Mouse (Mus musculus) hindbrain, embryonic 14.5 days (tissue): ENCODE results near the gene Fam155a. TPM values are rescaled to one million over a fixed set of nuclear protein-coding genes. Genes with fewer than 3 reads are reported as not detected.

Source experiments
- ATAC-seq: fragments of 200-750 bp; cut with Nextera tagmentation; 2 replicates; pipeline ENCODE4 v1.8.0; 2017; ENCODE audit warnings: moderate number of reproducible peaks, mild to moderate bottlenecking, moderate TSS enrichment, moderate library complexity; ENCODE audit not compliant: low FRiP score
- DNase-seq: peaks from one replicate; pipeline ENCODE4 v3.0.0-alpha.2; 2015; ENCODE audit warnings: low spot score
- H3K27ac ChIP-seq: fragments of 300-500 bp; sonication (generic); 2 replicates; pipeline ENCODE4 v1.5.1; 2014; ENCODE audit warnings: mild to moderate bottlenecking, moderate library complexity
- H3K27me3 ChIP-seq: fragments of 300-500 bp; sonication (generic); 2 replicates; pipeline ENCODE4 v1.6.1; 2014; ENCODE audit warnings: mild to moderate bottlenecking, low read length, mixed read lengths; ENCODE audit not compliant: control insufficient read depth, insufficient read depth
- H3K36me3 ChIP-seq: fragments of 300-500 bp; sonication (generic); replicated peaks from 2 replicates; pipeline ENCODE4 v1.6.1; 2014; ENCODE audit not compliant: control insufficient read depth, insufficient read depth
- H3K4me1 ChIP-seq: fragments of 300-500 bp; sonication (generic); replicated peaks from 2 replicates; pipeline ENCODE4 v1.6.1; 2014; ENCODE audit warnings: antibody characterized with exemption, low read length, mixed read lengths; ENCODE audit not compliant: control insufficient read depth, insufficient read depth
- H3K4me2 ChIP-seq: fragments of 300-500 bp; sonication (generic); replicated peaks from 2 replicates; pipeline ENCODE4 v1.6.1; 2014; ENCODE audit warnings: mild to moderate bottlenecking, moderate library complexity
- H3K4me3 ChIP-seq: fragments of 300-500 bp; sonication (generic); replicated peaks from 2 replicates; pipeline ENCODE4 v1.5.1; 2014; ENCODE audit warnings: mild to moderate bottlenecking, low read length
- H3K9ac ChIP-seq: fragments of 300-500 bp; sonication (generic); 2 replicates; pipeline ENCODE4 v1.6.1; 2014
- H3K9me3 ChIP-seq: fragments of 300-500 bp; sonication (generic); 2 replicates; pipeline ENCODE4 v1.6.1; 2016; ENCODE audit warnings: low read length; ENCODE audit not compliant: control insufficient read depth
- WGBS: fragments of 180-500 bp; shearing (Covaris S2); extraction: QIAGEN DNeasy Blood & Tissue Kit; methylation state at CpG from one replicate; pipeline ENCODE4 v1.1.7; 2014; 5-methylcytosine and 5-hydroxymethylcytosine counted together
- polyA plus RNA-seq: library from polyadenylated mRNA; unstranded; fragments of >200 nt; fragmentation: Nextera tagmentation; extraction: Ambion mirVana; gene quantifications from 2 replicates; pipeline ENCODE4 v1.2.1, GENCODE M21; 2014

Fam155a gene
- polyA plus RNA-seq, 1 experiment from 2014 or later, result 28.7 TPM

- Histone ChIP-seq H3K4me1 (no peaks in the 10 kb centered on the region), H3K27ac (no peak overlapping the region), H3K4me3 (no peak overlapping the region), H3K9ac (no peak overlapping the region), H3K36me3 (no peaks in the 10 kb centered on the region), H3K4me2 (no peak overlapping the region), H3K9me3 (no peaks in the 10 kb centered on the region), H3K27me3 (no peaks in the 10 kb centered on the region)
- 50% methylated on average over 10 of the region's 10 CpGs for WGBS
- no peak for DNase-seq
- no peak for ATAC-seq
Observed at GRCm38 (mm10) chr8:9435501-9435900, 335.5 kb downstream of the Fam155a start.

GRCm38 (mm10) chr8:9432635-9433372 is 338.2 kb downstream of the Fam155a start:
- H3K4me2 ChIP-seq, result no peak overlapping the region
- H3K27me3 ChIP-seq, result no peaks in the 10 kb centered on the region
- no peaks in the 10 kb centered on the region for H3K4me1 ChIP-seq
- H3K9me3 ChIP-seq, result no peaks in the 10 kb centered on the region
- DNase-seq (no peak), ATAC-seq (no peak)
- WGBS, result 79% methylated on average over 11 of the region's 11 CpGs
- H3K36me3 ChIP-seq, result no peaks in the 10 kb centered on the region
- no peak overlapping the region for H3K9ac ChIP-seq
- no peak overlapping the region for H3K4me3 ChIP-seq
- no peak overlapping the region for H3K27ac ChIP-seq

DNA sequence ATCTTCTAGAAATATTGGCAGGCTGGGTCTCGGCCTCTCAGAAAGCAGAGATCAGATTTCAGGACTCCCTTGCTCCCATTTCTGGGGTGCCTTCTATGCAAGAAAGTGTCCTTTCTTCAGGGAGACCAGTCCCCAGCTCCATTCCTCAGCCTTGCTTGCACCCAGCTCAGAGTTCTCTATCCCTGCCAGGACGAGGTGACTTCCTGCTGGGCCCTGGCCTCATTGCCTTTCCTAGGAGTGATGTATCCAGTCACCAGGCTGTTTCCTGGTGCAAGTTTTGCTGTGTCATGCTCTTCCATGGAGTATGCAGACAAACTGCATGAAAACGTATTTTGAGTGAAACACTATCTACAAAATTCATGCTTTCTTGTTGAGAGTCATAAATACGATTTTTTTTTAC is 342.1 kb downstream of the Fam155a start:
- Histone ChIP-seq H3K9me3 (no peaks in the 10 kb centered on the region), H3K27ac (no peak overlapping the region), H3K4me2 (no peak overlapping the region), H3K9ac (no peak overlapping the region), H3K36me3 (no peaks in the 10 kb centered on the region), H3K27me3 (no peaks in the 10 kb centered on the region), H3K4me1 (0 out of 2 replicates have a peak, but pooled peaks cover 1% of the 10 kb centered on the region), H3K4me3 (no peak overlapping the region)
- no peak for ATAC-seq
- 73% methylated on average over 4 of the region's 4 CpGs for WGBS
- DNase-seq, result no peak

DNA sequence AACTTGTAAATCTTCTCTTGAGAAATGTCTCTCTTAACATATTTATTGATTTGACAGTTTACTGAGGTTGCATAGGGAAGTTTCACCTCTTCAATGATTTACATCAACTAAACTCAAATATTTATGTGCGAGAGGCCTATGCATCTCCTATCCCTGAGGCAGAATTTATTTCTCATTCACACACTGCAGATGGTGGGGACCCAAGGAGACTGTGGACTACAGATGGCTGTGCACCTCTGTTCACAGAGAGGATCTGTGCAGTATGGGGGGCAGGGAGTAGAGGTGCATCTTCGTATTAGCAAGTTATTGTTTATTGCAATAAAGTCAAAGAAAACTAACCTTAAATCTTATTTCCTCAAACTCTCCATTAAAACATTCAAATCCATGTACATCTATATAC is 346.9 kb downstream of the Fam155a start:
- no peak for DNase-seq
- H3K4me1 ChIP-seq, result 0 out of 2 replicates have a peak, but pooled peaks cover 8% of the 10 kb centered on the region
- no peaks in the 10 kb centered on the region for H3K9me3 ChIP-seq
- no peak overlapping the region for H3K4me2 ChIP-seq
- H3K36me3 ChIP-seq, result no peaks in the 10 kb centered on the region
- ATAC-seq, result no peak
- no peak overlapping the region for H3K9ac ChIP-seq
- WGBS, result 77% methylated on average over 2 of the region's 2 CpGs
- H3K27ac ChIP-seq, result no peak overlapping the region
- H3K4me3 ChIP-seq, result no peak overlapping the region
- no peaks in the 10 kb centered on the region for H3K27me3 ChIP-seq

DNA sequence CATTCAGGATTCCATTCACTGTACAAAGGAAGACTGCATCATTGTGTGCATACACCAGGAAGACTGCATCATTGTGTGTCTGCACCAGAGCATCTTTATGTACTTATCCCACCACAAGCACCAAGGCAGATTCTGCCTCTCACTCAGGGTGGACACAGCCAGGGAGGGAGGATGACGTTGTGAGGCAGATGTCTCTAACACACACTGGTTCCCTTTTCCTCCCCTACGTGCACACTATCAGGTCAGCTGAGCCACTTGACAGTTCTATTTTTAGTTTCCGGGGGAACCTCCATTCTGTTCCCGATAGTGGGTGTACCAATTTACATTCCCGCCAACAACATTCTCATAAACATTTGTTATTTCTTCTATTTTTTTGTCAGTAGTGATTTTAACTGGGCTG is 347.4 kb downstream of the Fam155a start:
- ATAC-seq, result no peak
- no peaks in the 10 kb centered on the region for H3K9me3 ChIP-seq
- 54% methylated on average over 5 of the region's 5 CpGs for WGBS
- no peak overlapping the region for H3K4me3 ChIP-seq
- H3K9ac ChIP-seq, result no peak overlapping the region
- H3K4me1 ChIP-seq, result 0 out of 2 replicates have a peak, but pooled peaks cover 8% of the 10 kb centered on the region
- H3K27me3 ChIP-seq, result no peaks in the 10 kb centered on the region
- no peak overlapping the region for H3K4me2 ChIP-seq
- 0 out of 2 replicates have a peak overlapping the region, but pooled peaks have one; percentile 26 for H3K27ac ChIP-seq
- H3K36me3 ChIP-seq, result no peaks in the 10 kb centered on the region
- DNase-seq, result no peak

GRCm38 (mm10) chr8:9423184-9423583 is 347.8 kb downstream of the Fam155a start:
- Histone ChIP-seq H3K4me3 (no peak overlapping the region), H3K4me2 (no peak overlapping the region), H3K27me3 (no peaks in the 10 kb centered on the region), H3K27ac (0 out of 2 replicates have a peak overlapping the region, but pooled peaks have one; percentile 26), H3K4me1 (0 out of 2 replicates have a peak, but pooled peaks cover 8% of the 10 kb centered on the region), H3K36me3 (no peaks in the 10 kb centered on the region), H3K9me3 (no peaks in the 10 kb centered on the region), H3K9ac (no peak overlapping the region)
- no peak for ATAC-seq
- WGBS, result 76% methylated on average over 2 of the region's 2 CpGs
- no peak for DNase-seq

- no peak overlapping the region for H3K9ac ChIP-seq
- H3K4me3 ChIP-seq, result no peak overlapping the region
- DNase-seq (no peak), ATAC-seq (no peak)
- H3K4me2 ChIP-seq, result no peak overlapping the region
- 78% methylated on average over 10 of the region's 10 CpGs for WGBS
- H3K4me1 ChIP-seq, result 0 out of 2 replicates have a peak, but pooled peaks cover 8% of the 10 kb centered on the region
- no peaks in the 10 kb centered on the region for H3K27me3 ChIP-seq
- H3K27ac ChIP-seq, result no peak overlapping the region
- H3K9me3 ChIP-seq, result no peaks in the 10 kb centered on the region
- H3K36me3 ChIP-seq, result no peaks in the 10 kb centered on the region
Observed at GRCm38 (mm10) chr8:9418856-9419800, 351.8 kb downstream of the Fam155a start.

DNA sequence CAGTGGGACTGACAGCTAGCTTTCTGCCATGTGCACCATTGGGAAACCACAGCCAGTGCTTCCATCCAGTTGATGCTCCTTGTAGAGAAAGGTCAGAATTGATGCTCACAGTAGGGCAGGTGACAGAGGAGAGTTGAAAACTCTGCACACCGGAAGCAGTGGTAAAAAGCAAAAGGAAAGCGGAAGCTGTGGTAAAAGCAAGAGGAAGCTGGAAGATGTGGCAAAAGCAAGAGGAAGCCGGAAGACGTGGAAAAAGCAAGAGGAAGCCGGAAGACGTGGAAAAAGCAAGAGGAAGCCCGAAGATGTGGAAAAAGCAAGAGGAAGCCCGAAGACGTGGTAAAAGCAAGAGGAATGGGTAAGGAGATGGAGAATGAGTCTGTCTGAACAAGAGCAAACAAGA is 354.8 kb downstream of the Fam155a start:
- no peak overlapping the region for H3K4me2 ChIP-seq
- no peaks in the 10 kb centered on the region for H3K27me3 ChIP-seq
- no peaks in the 10 kb centered on the region for H3K36me3 ChIP-seq
- no peaks in the 10 kb centered on the region for H3K9me3 ChIP-seq
- DNase-seq, result no peak
- no peak overlapping the region for H3K9ac ChIP-seq
- H3K4me3 ChIP-seq, result no peak overlapping the region
- H3K27ac ChIP-seq, result no peak overlapping the region
- 92% methylated on average over 9 of the region's 9 CpGs for WGBS
- ATAC-seq, result no peak
- H3K4me1 ChIP-seq, result no peaks in the 10 kb centered on the region

GRCm38 (mm10) chr8:9408480-9408879 is 362.5 kb downstream of the Fam155a start:
- Histone ChIP-seq H3K36me3 (no peaks in the 10 kb centered on the region), H3K27ac (no peak overlapping the region), H3K9me3 (no peaks in the 10 kb centered on the region), H3K27me3 (no peaks in the 10 kb centered on the region), H3K4me3 (no peak overlapping the region), H3K4me2 (no peak overlapping the region), H3K4me1 (no peaks in the 10 kb centered on the region), H3K9ac (no peak overlapping the region)
- 59% methylated on average over 5 of the region's 5 CpGs for WGBS
- DNase-seq (no peak), ATAC-seq (no peak)
